Mouse (Mus musculus): ENCODE measurements around the gene Slc25a43. TPM values are rescaled to one million over a fixed set of nuclear protein-coding genes. Genes with fewer than 3 reads are reported as not detected.

Slc25a43 gene
- polyA plus RNA-seq, 1 experiment from 2014 or later = 1.4 TPM

GRCm38 (mm10) chrX:36758566-36758965, 15.1 kb downstream of the Slc25a43 start:
- no peak for DNase-seq (ENCODE audit: low spot score)
- no peaks in the 10 kb centered on the region for H3K36me3 ChIP-seq
- 65% methylated on average over 6 of the region's 6 CpGs for WGBS
- H3K27me3 ChIP-seq (ENCODE audit: insufficient read depth, poor library complexity, severe bottlenecking) = no peaks in the 10 kb centered on the region
- no peak overlapping the region for H3K4me3 ChIP-seq
- H3K9me3 ChIP-seq = no peaks in the 10 kb centered on the region
- no peak overlapping the region for H3K27ac ChIP-seq
- peaks cover 15% of the 10 kb centered on the region for H3K4me1 ChIP-seq (replicated peaks)

GRCm38 (mm10) chrX:36760946-36761635, 17.6 kb downstream of the Slc25a43 start:
- no peaks in the 10 kb centered on the region for H3K27me3 ChIP-seq (ENCODE audit: insufficient read depth, poor library complexity, severe bottlenecking)
- H3K9me3 ChIP-seq = no peaks in the 10 kb centered on the region
- no peak for DNase-seq (ENCODE audit: low spot score)
- peak overlapping the region; percentile 87 for H3K27ac ChIP-seq
- H3K4me1 ChIP-seq (replicated peaks) = peaks cover 26% of the 10 kb centered on the region
- no peak overlapping the region for H3K4me3 ChIP-seq
- 50% methylated on average over 6 of the region's 6 CpGs for WGBS
- H3K36me3 ChIP-seq = no peaks in the 10 kb centered on the region

- Histone ChIP-seq H3K4me3 (peak overlapping the region; percentile 27; the same call in 1 of the 2 replicates), H3K27ac (peak overlapping the region; percentile 87), H3K4me1 (replicated peaks) (peaks cover 26% of the 10 kb centered on the region), H3K36me3 (no peaks in the 10 kb centered on the region), H3K9me3 (no peaks in the 10 kb centered on the region), H3K27me3 (ENCODE audit: insufficient read depth, poor library complexity, severe bottlenecking) (no peaks in the 10 kb centered on the region)
- 75% methylated on average over 5 of the region's 5 CpGs for WGBS
- no peak for DNase-seq (ENCODE audit: low spot score)
Measured at GRCm38 (mm10) chrX:36762289-36762688, 18.8 kb downstream of the Slc25a43 start.

- WGBS = 66% methylated on average over 4 of the region's 4 CpGs
- H3K27me3 ChIP-seq (ENCODE audit: insufficient read depth, poor library complexity, severe bottlenecking) = no peaks in the 10 kb centered on the region
- no peaks in the 10 kb centered on the region for H3K36me3 ChIP-seq
- DNase-seq (ENCODE audit: low spot score) = no peak
- peak overlapping the region; percentile 27; the same call in 1 of the 2 replicates for H3K4me3 ChIP-seq
- peak overlapping the region; percentile 87 for H3K27ac ChIP-seq
- peaks cover 26% of the 10 kb centered on the region for H3K4me1 ChIP-seq (replicated peaks)
- H3K9me3 ChIP-seq = no peaks in the 10 kb centered on the region
Measured at GRCm38 (mm10) chrX:36762894-36763293, 19.4 kb downstream of the Slc25a43 start.

- Histone ChIP-seq H3K27ac (peak overlapping the region; percentile 87), H3K27me3 (ENCODE audit: insufficient read depth, poor library complexity, severe bottlenecking) (no peaks in the 10 kb centered on the region), H3K36me3 (no peaks in the 10 kb centered on the region), H3K4me3 (peak overlapping the region; percentile 27; the same call in 1 of the 2 replicates), H3K4me1 (replicated peaks) (peaks cover 26% of the 10 kb centered on the region), H3K9me3 (no peaks in the 10 kb centered on the region)
- 43% methylated on average over 11 of the region's 11 CpGs for WGBS
- DNase-seq (ENCODE audit: low spot score) = no peak
Measured at GRCm38 (mm10) chrX:36763298-36763933, 20.0 kb downstream of the Slc25a43 start.

- Histone ChIP-seq H3K36me3 (no peaks in the 10 kb centered on the region), H3K27me3 (ENCODE audit: insufficient read depth, poor library complexity, severe bottlenecking) (no peaks in the 10 kb centered on the region), H3K9me3 (no peaks in the 10 kb centered on the region), H3K27ac (peak overlapping the region; percentile 87), H3K4me1 (replicated peaks) (peaks cover 26% of the 10 kb centered on the region), H3K4me3 (no peak overlapping the region)
- 34% methylated on average over 2 of the region's 2 CpGs for whole genome bisulfite sequencing
- no peak for DNase-seq (ENCODE audit: low spot score)
Measured at GRCm38 (mm10) chrX:36763934-36764317, 20.5 kb downstream of the Slc25a43 start.

GRCm38 (mm10) chrX:36767386-36767785, 23.9 kb downstream of the Slc25a43 start:
- H3K36me3 ChIP-seq = no peaks in the 10 kb centered on the region
- DNase-seq (ENCODE audit: low spot score) = no peak
- H3K27me3 ChIP-seq (ENCODE audit: insufficient read depth, poor library complexity, severe bottlenecking) = no peaks in the 10 kb centered on the region
- H3K4me1 ChIP-seq (replicated peaks) = peaks cover 14% of the 10 kb centered on the region
- no peak overlapping the region for H3K27ac ChIP-seq
- H3K9me3 ChIP-seq = no peaks in the 10 kb centered on the region
- WGBS = 77% methylated on average over 5 of the region's 5 CpGs
- H3K4me3 ChIP-seq = no peak overlapping the region

- 83% methylated on average over 6 of the region's 6 CpGs for WGBS
- Histone ChIP-seq H3K27ac (no peak overlapping the region), H3K36me3 (no peaks in the 10 kb centered on the region), H3K27me3 (ENCODE audit: insufficient read depth, poor library complexity, severe bottlenecking) (no peaks in the 10 kb centered on the region), H3K9me3 (no peaks in the 10 kb centered on the region), H3K4me1 (replicated peaks) (no peaks in the 10 kb centered on the region), H3K4me3 (no peak overlapping the region)
- DNase-seq (ENCODE audit: low spot score) = no peak
Measured at GRCm38 (mm10) chrX:36772591-36772990, 29.1 kb downstream of the Slc25a43 start.

GRCm38 (mm10) chrX:36775520-36775919, 32.1 kb downstream of the Slc25a43 start:
- H3K4me3 ChIP-seq = no peak overlapping the region
- no peaks in the 10 kb centered on the region for H3K4me1 ChIP-seq (replicated peaks)
- H3K36me3 ChIP-seq = no peaks in the 10 kb centered on the region
- H3K27ac ChIP-seq = no peak overlapping the region
- no peak for DNase-seq (ENCODE audit: low spot score)
- no peaks in the 10 kb centered on the region for H3K27me3 ChIP-seq (ENCODE audit: insufficient read depth, poor library complexity, severe bottlenecking)
- WGBS = 84% methylated on average over 5 of the region's 5 CpGs
- H3K9me3 ChIP-seq = no peaks in the 10 kb centered on the region

GRCm38 (mm10) chrX:36777694-36778093, 34.2 kb downstream of the Slc25a43 start:
- no peaks in the 10 kb centered on the region for H3K36me3 ChIP-seq
- no peak overlapping the region for H3K4me3 ChIP-seq
- no peak overlapping the region for H3K27ac ChIP-seq
- no peaks in the 10 kb centered on the region for H3K4me1 ChIP-seq (replicated peaks)
- no peaks in the 10 kb centered on the region for H3K9me3 ChIP-seq
- H3K27me3 ChIP-seq (ENCODE audit: insufficient read depth, poor library complexity, severe bottlenecking) = no peaks in the 10 kb centered on the region
- DNase-seq (ENCODE audit: low spot score) = no peak
- 78% methylated on average over 4 of the region's 4 CpGs for WGBS

GRCm38 (mm10) chrX:36789360-36789759, 45.9 kb downstream of the Slc25a43 start:
- Histone ChIP-seq H3K4me1 (replicated peaks) (no peaks in the 10 kb centered on the region), H3K27me3 (ENCODE audit: insufficient read depth, poor library complexity, severe bottlenecking) (no peaks in the 10 kb centered on the region), H3K9me3 (no peaks in the 10 kb centered on the region), H3K4me3 (no peak overlapping the region), H3K36me3 (no peaks in the 10 kb centered on the region), H3K27ac (no peak overlapping the region)
- WGBS = 62% methylated on average over 4 of the region's 4 CpGs
- DNase-seq (ENCODE audit: low spot score) = no peak

- H3K9me3 ChIP-seq = no peaks in the 10 kb centered on the region; the same call in 1 of the 2 replicates
- 56% methylated on average over 5 of the region's 5 CpGs for WGBS
Measured at GRCm38 (mm10) chrX:36794571-36794970, 51.1 kb downstream of the Slc25a43 start.

GRCm38 (mm10) chrX:36795424-36796162, 52.1 kb downstream of the Slc25a43 start, which contains the start of gene Slc25a5:
Gene Slc25a5 (plus strand): TSS chrX:36795651.
- no peaks in the 10 kb centered on the region for H3K27me3 ChIP-seq (ENCODE audit: insufficient read depth, poor library complexity, severe bottlenecking)
- DNase-seq (ENCODE audit: low spot score) = peak; percentile 82
- 17% methylated on average over 41 of the region's 41 CpGs for WGBS
- peak within 1 kb of the TSS; percentile 67 for H3K4me3 ChIP-seq
- H3K4me1 ChIP-seq (replicated peaks) = 0 out of 2 replicates have a peak, but pooled peaks cover 4% of the 10 kb centered on the region
- peak within 1 kb of the TSS; percentile 91 for H3K27ac ChIP-seq
- H3K36me3 ChIP-seq = peaks cover 12% of the 10 kb centered on the region
- H3K9me3 ChIP-seq = no peaks in the 10 kb centered on the region; the same call in 1 of the 2 replicates

More at GRCm38 (mm10) chrX:36794571-36794970, 51.1 kb downstream of the Slc25a43 start:
- no peak overlapping the region for H3K4me3 ChIP-seq
- DNase-seq (ENCODE audit: low spot score) = no peak
- no peak overlapping the region for H3K27ac ChIP-seq
- no peaks in the 10 kb centered on the region for H3K27me3 ChIP-seq (ENCODE audit: insufficient read depth, poor library complexity, severe bottlenecking)
- peaks cover 12% of the 10 kb centered on the region for H3K36me3 ChIP-seq
- H3K4me1 ChIP-seq (replicated peaks) = 0 out of 2 replicates have a peak, but pooled peaks cover 4% of the 10 kb centered on the region
